In the genomic region with DNA sequence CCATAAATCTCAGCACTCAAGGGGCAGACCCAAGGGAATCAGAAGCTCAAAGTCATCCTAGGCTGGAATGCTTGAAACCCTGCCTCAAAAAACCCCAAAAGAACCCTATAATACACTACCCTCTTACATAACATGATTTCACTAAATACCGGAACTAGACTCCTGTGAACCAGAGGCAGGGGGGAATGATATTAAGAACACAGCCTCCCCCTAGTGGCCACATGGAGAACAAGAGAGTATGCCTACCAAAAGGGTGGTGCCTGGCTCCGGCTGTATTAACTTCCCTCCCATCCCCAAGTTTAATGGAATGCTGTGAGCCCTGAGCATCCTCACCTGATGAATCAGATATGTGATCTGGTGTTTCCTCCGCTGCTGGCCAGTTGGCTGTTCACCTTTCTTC, we compare ENCODE assay signal across 9 mouse cellular contexts. TPM values are rescaled to one million over a fixed set of nuclear protein-coding genes. Genes with fewer than 3 reads are reported as not detected.
A peak's percentile ranks its signal among the peaks of the same experiment; 100 is the strongest.
DNase-seq lines count a peak whose midpoint lies in the region; ATAC-seq and TF ChIP-seq lines count a peak whose summit lies in the region.
"Had no signal": no experiment of that assay in that cellular context is flagged by ENCODE, and none has a peak within 500 bp of the region (broad histone marks: within the 10 kb centered on the region; RNA-seq: fewer than 3 reads in every experiment).

No protein-coding gene starts in this region.

- no peak overlapping the region for H3K9ac ChIP-seq in ES-Bruce4 (ENCODE audit: low read depth, poor library complexity, severe bottlenecking)
- H3K9ac ChIP-seq in heart, embryonic 15.5 days = no peak overlapping the region
- H3K9ac ChIP-seq: lung, embryonic 15.5 days had no signal

- no peak overlapping the region for H3K27ac ChIP-seq in ES-Bruce4 (ENCODE audit: insufficient read depth, low read length)
- H3K27ac ChIP-seq in embryonic facial prominence, embryonic 10.5 days (replicated peaks) = no peak overlapping the region
- no peak overlapping the region for H3K27ac ChIP-seq in heart, embryonic 15.5 days
- H3K27ac ChIP-seq: lung, embryonic 15.5 days had no signal

- no peak overlapping the region for H3K4me3 ChIP-seq in ES-Bruce4 (ENCODE audit: low read depth, low read length)
- H3K4me3 ChIP-seq in embryonic facial prominence, embryonic 10.5 days = no peak overlapping the region
- H3K4me3 ChIP-seq in heart, embryonic 15.5 days = no peak overlapping the region
- no peak overlapping the region for H3K4me3 ChIP-seq in lung, adult 2 months (replicated peaks; ENCODE audit: extremely low read depth, low read depth, low read length)
- H3K4me3 ChIP-seq: lung, embryonic 15.5 days had no signal

- H3K27me3 ChIP-seq in ES-Bruce4 (ENCODE audit: control insufficient read depth, insufficient read depth, low read length, poor library complexity, severe bottlenecking) = no peaks in the 10 kb centered on the region
- H3K27me3 ChIP-seq in embryonic facial prominence, embryonic 10.5 days (replicated peaks; ENCODE audit: low read depth, poor library complexity, severe bottlenecking) = no peaks in the 10 kb centered on the region
- no peaks in the 10 kb centered on the region for H3K27me3 ChIP-seq in heart, embryonic 15.5 days
- H3K27me3 ChIP-seq: lung, embryonic 15.5 days had no signal

- 36% methylated on average over 3 of the region's 3 CpGs for WGBS in embryonic facial prominence, embryonic 10.5 days
- WGBS in heart, embryonic 15.5 days = 23% methylated on average over 3 of the region's 3 CpGs
- 26% methylated on average over 3 of the region's 3 CpGs for WGBS in lung, adult 2 months

- H3K9me3 ChIP-seq in ES-Bruce4 (replicated peaks; ENCODE audit: control insufficient read depth, insufficient read depth, low read length, poor library complexity, severe bottlenecking) = no peaks in the 10 kb centered on the region
- H3K9me3 ChIP-seq in embryonic facial prominence, embryonic 10.5 days = no peaks in the 10 kb centered on the region
- H3K9me3 ChIP-seq in heart, embryonic 15.5 days (replicated peaks) = no peaks in the 10 kb centered on the region
- H3K9me3 ChIP-seq: lung, embryonic 15.5 days had no signal

- H3K4me1 ChIP-seq in ES-Bruce4 (ENCODE audit: control insufficient read depth, insufficient read depth, low read length) = no peaks in the 10 kb centered on the region
- peaks cover 10% of the 10 kb centered on the region for H3K4me1 ChIP-seq in embryonic facial prominence, embryonic 10.5 days
- no peaks in the 10 kb centered on the region for H3K4me1 ChIP-seq in heart, embryonic 15.5 days (replicated peaks)
- H3K4me1 ChIP-seq in lung, adult 2 months (ENCODE audit: control insufficient read depth, insufficient read depth, low read length) = no peaks in the 10 kb centered on the region

- H3K4me2 ChIP-seq in heart, embryonic 15.5 days = no peak overlapping the region
- H3K4me2 ChIP-seq: lung, embryonic 15.5 days had no signal

- no peak for TF ChIP-seq EP300 in ES-Bruce4 (IDR thresholded peaks at IDR 0.05; ENCODE audit: insufficient read depth, low read depth, low read length)

- peaks cover 43% of the 10 kb centered on the region for H3K36me3 ChIP-seq in ES-Bruce4 (ENCODE audit: control insufficient read depth, insufficient read depth, low read length, poor library complexity, severe bottlenecking)
- H3K36me3 ChIP-seq in embryonic facial prominence, embryonic 10.5 days (replicated peaks) = peaks cover 94% of the 10 kb centered on the region
- H3K36me3 ChIP-seq in heart, embryonic 15.5 days = peaks cover 67% of the 10 kb centered on the region

- peak; percentile 61 for TF ChIP-seq CTCF in ES-Bruce4 (IDR thresholded peaks at IDR 0.05; ENCODE audit: low read depth, low read length)
- peak; percentile 68 for TF ChIP-seq CTCF in lung, adult 2 months (IDR thresholded peaks at IDR 0.05; ENCODE audit: insufficient read depth, low read length)

- DNase-seq in adrenal gland, adult 2 months = peak; percentile 56
- peak; percentile 67 for DNase-seq in embryonic facial prominence, embryonic 10.5 days (ENCODE audit: low spot score)
- peak; percentile 78 to 79 for DNase-seq in kidney, postnatal 36 days
- peak; percentile 41 for DNase-seq in lung, adult 2 months
- DNase-seq in retina, embryonic 14.5 days (ENCODE audit: low spot score) = peak; percentile 85
- peak; percentile 20 for DNase-seq in yolk sac, embryonic 10.5 days (ENCODE audit: low spot score)

- TF ChIP-seq POLR2A in ES-Bruce4 (IDR thresholded peaks at IDR 0.05; ENCODE audit: insufficient read depth, low read length) = no peak
- no peak for TF ChIP-seq POLR2A in lung, adult 2 months (IDR thresholded peaks at IDR 0.05; ENCODE audit: borderline replicate concordance, extremely low read depth, low read depth, low read length)

- 0 out of 2 replicates have a peak, but pooled peaks have one; percentile 58 for ATAC-seq in heart, embryonic 15.5 days (replicated peaks; ENCODE audit: insufficient number of reproducible peaks, insufficient read depth, low FRiP score, low read depth)

RNA-seq across cellular contexts. Expression of a gene that starts 13.3 kb away (rescaled TPM):
- polyA plus RNA-seq in ES-Bruce4 (2011; ENCODE audit: insufficient read depth, insufficient read length, low read depth, missing spikeins) = 0.18 TPM in 1 of 2 replicates, not detected in the other
- under 1 TPM; 0.17 to 0.31 TPM for total RNA-seq in adrenal gland, adult 2 months (2021)
- 0.30 and 0.39 TPM in 2 replicates for polyA plus RNA-seq in adrenal gland, adult 2 months (2012; rRNA removed)
- not detected in 2 replicates for polyA plus RNA-seq in embryonic facial prominence, embryonic 10.5 days (2016; fragmentation: Nextera tagmentation; extraction: Ambion mirVana)
- 0.37 and 3.8 TPM in 2 replicates for polyA plus RNA-seq in heart, embryonic 15.5 days (2015; fragmentation: Nextera tagmentation; extraction: Ambion mirVana)
- polyA plus RNA-seq in lung, adult 2 months (2012; rRNA removed) = 2.6 and 2.8 TPM in 2 replicates

RNA-seq across cellular contexts. Expression of a gene that starts 25.6 kb away (rescaled TPM):
- 66.9 and 74.2 TPM in 2 replicates for polyA plus RNA-seq in ES-Bruce4 (2011; ENCODE audit: insufficient read depth, insufficient read length, low read depth, missing spikeins)
- total RNA-seq in adrenal gland, adult 2 months (2021) = 10 to 100 TPM; 48.0 to 52.0 TPM
- 28.5 and 32.5 TPM in 2 replicates for polyA plus RNA-seq in adrenal gland, adult 2 months (2012; rRNA removed)
- polyA plus RNA-seq in embryonic facial prominence, embryonic 10.5 days (2016; fragmentation: Nextera tagmentation; extraction: Ambion mirVana) = 19.7 and 20.6 TPM in 2 replicates
- 11.3 and 12.7 TPM in 2 replicates for polyA plus RNA-seq in heart, embryonic 15.5 days (2015; fragmentation: Nextera tagmentation; extraction: Ambion mirVana)
- 26.2 and 30.7 TPM in 2 replicates for polyA plus RNA-seq in lung, adult 2 months (2012; rRNA removed)

RNA-seq across cellular contexts. Expression of a gene that starts 35.7 kb away (rescaled TPM):
- 1.9 and 2.3 TPM in 2 replicates for polyA plus RNA-seq in ES-Bruce4 (2011; ENCODE audit: insufficient read depth, insufficient read length, low read depth, missing spikeins)
- total RNA-seq in adrenal gland, adult 2 months (2021) = 10 to 100 TPM; 20.0 to 23.9 TPM
- 63.3 and 71.7 TPM in 2 replicates for polyA plus RNA-seq in adrenal gland, adult 2 months (2012; rRNA removed)
- polyA plus RNA-seq in embryonic facial prominence, embryonic 10.5 days (2016; fragmentation: Nextera tagmentation; extraction: Ambion mirVana) = 12.2 and 13.4 TPM in 2 replicates
- 17.4 and 25.4 TPM in 2 replicates for polyA plus RNA-seq in heart, embryonic 15.5 days (2015; fragmentation: Nextera tagmentation; extraction: Ambion mirVana)
- polyA plus RNA-seq in lung, adult 2 months (2012; rRNA removed) = 87.2 and 112 TPM in 2 replicates

RNA-seq across cellular contexts. Expression of a gene that starts 46.3 kb away (rescaled TPM):
- 508 and 526 TPM in 2 replicates for polyA plus RNA-seq in ES-Bruce4 (2011; ENCODE audit: insufficient read depth, insufficient read length, low read depth, missing spikeins)
- 100 to 1,000 TPM; 181 to 206 TPM for total RNA-seq in adrenal gland, adult 2 months (2021)
- polyA plus RNA-seq in adrenal gland, adult 2 months (2012; rRNA removed) = 54.3 and 64.8 TPM in 2 replicates
- polyA plus RNA-seq in embryonic facial prominence, embryonic 10.5 days (2016; fragmentation: Nextera tagmentation; extraction: Ambion mirVana) = 269 and 278 TPM in 2 replicates
- polyA plus RNA-seq in heart, embryonic 15.5 days (2015; fragmentation: Nextera tagmentation; extraction: Ambion mirVana) = 134 and 161 TPM in 2 replicates
- polyA plus RNA-seq in lung, adult 2 months (2012; rRNA removed) = 51.6 and 82.6 TPM in 2 replicates

RNA-seq across cellular contexts. Expression of a gene that starts 59.5 kb away (rescaled TPM):
- 207 and 219 TPM in 2 replicates for polyA plus RNA-seq in ES-Bruce4 (2011; ENCODE audit: insufficient read depth, insufficient read length, low read depth, missing spikeins)
- 100 to 1,000 TPM; 114 to 120 TPM for total RNA-seq in adrenal gland, adult 2 months (2021)
- 15.1 and 18.0 TPM in 2 replicates for polyA plus RNA-seq in adrenal gland, adult 2 months (2012; rRNA removed)
- polyA plus RNA-seq in embryonic facial prominence, embryonic 10.5 days (2016; fragmentation: Nextera tagmentation; extraction: Ambion mirVana) = 78.4 and 79.3 TPM in 2 replicates
- 59.2 and 60.6 TPM in 2 replicates for polyA plus RNA-seq in heart, embryonic 15.5 days (2015; fragmentation: Nextera tagmentation; extraction: Ambion mirVana)
- 26.7 and 45.8 TPM in 2 replicates for polyA plus RNA-seq in lung, adult 2 months (2012; rRNA removed)

Comparison
In these comparisons a context has a peak if more than half of its experiments do, and no peak if none do; other contexts are left out.
1. DNase-seq: peak in every context shown above with its lines; median percentile 85 in retina, embryonic 14.5 days; 78 in kidney, postnatal 36 days; 67 in embryonic facial prominence, embryonic 10.5 days; 56 in adrenal gland, adult 2 months; 41 in lung, adult 2 months; 20 in yolk sac, embryonic 10.5 days.